Mouse (Mus musculus) embryonic stem cell, embryonic (primary cell): ENCODE data around the gene Car14.

Experiments
- CTCF ChIA-PET, 4 experiments: fragments of 300-600 bp in 2 of 4; fragments of 350-600 bp in 2 of 4; sonication (Branson Sonifier 250); formaldehyde crosslinking; loops; one replicate each; lab custom pipeline; 2022; ENCODE audit warnings: inconsistent platforms in 2 of 4; lab: Charles Lee
- POLR2A ChIA-PET, 4 experiments: fragments of 300-600 bp in 2 of 4; fragments of 350-600 bp in 2 of 4; sonication (Branson Sonifier 250); formaldehyde crosslinking; loops; one replicate each; lab custom pipeline; 2022; ENCODE audit warnings: antibody characterized with exemption in 4 of 4, inconsistent platforms in 1 of 4; lab: Charles Lee

Car14 gene

GRCm38 (mm10) chr3:95861216-95861615 lies 43.3 kb downstream of the Car14 start:
- ChIA-PET POLR2A (interaction anchor here in 1 of 4 experiments (0.6 to 2.6 kb wide), 3 partner anchors 11 to 176 kb away, joined by 3 to 11 read pairs (median 4); partner anchors contain the start of gene Mrps21), CTCF (no interaction called here)

GRCm38 (mm10) chr3:95860323-95860722 lies 44.2 kb downstream of the Car14 start:
- ChIA-PET CTCF (interaction anchor here (0.6 to 1.0 kb wide), 9 partner anchors 9 to 323 kb away, joined by 3 to 8 read pairs (median 3); no protein-coding TSS in a partner anchor), POLR2A (interaction anchor here in 2 of 4 experiments (0.9 to 1.2 kb wide), 2 partner anchors 44 to 90 kb away, joined by 3 to 4 read pairs; partner anchors contain the start of gene Car14 (in 1 of the 2))

- ChIA-PET POLR2A (interaction anchor here in 3 of 4 experiments (0.5 to 1.4 kb wide), 7 partner anchors 9 to 703 kb away, joined by 3 to 9 read pairs (median 3); partner anchors contain the start of genes Ciart (in 1 of the 3), Mrps21 (in 1 of the 3) and Otud7b (in 1 of the 3)), CTCF (interaction anchor here in 3 of 4 experiments (0.6 to 1.3 kb wide), 4 partner anchors 99 to 641 kb away, joined by 3 to 4 read pairs (median 4); partner anchors contain the start of genes Arnt (in 1 of the 3) and Gabpb2 (in 1 of the 3))
Observed at GRCm38 (mm10) chr3:95858278-95858677, 46.2 kb downstream of the Car14 start.

DNA sequence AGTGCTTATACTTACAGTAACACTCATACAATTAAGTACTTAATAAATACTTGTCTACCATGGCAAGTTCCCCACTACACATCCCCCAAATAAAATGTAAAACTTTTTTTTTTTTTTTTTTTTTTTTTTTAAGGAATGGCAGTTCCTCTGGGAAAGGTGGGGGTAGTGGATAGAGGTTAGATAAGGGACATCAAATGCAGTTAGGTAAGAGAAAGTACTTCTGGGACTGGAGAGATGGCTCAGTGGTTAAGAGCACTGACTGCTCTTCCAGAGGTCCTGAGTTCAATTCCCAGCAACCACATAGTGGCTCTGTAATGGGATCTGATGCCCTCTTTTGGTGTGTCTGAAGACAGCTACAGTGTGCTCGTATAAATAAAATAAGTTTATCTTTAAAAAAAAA lies 47.4 kb downstream of the Car14 start:
- POLR2A ChIA-PET = interaction anchor here in 3 of 4 experiments (0.6 to 3.9 kb wide), 12 partner anchors 8 to 255 kb away, joined by 3 to 25 read pairs (median 6); partner anchors contain the start of genes BC028528 (in 1 of the 3) and Rprd2 (in 1 of the 3)
- CTCF ChIA-PET = interaction anchor here in 3 of 4 experiments (0.7 kb wide), 3 partner anchors 236 to 617 kb away, joined by 3 to 4 read pairs (median 4); no protein-coding TSS in a partner anchor

- POLR2A ChIA-PET = interaction anchor here (0.6 to 3.9 kb wide), 71 partner anchors 9 to 574 kb away, joined by 3 to 25 read pairs (median 4); partner anchors contain the start of genes Mrps21 (in 4 of the 4), BC028528 (in 3 of the 4), Ciart (in 2 of the 4) and Rprd2 (in 2 of the 4)
- CTCF ChIA-PET = interaction anchor here (0.5 to 1.1 kb wide), 5 partner anchors 9 to 235 kb away, joined by 3 to 5 read pairs (median 4); partner anchors contain the start of gene BC028528 (in 1 of the 4)
Observed at GRCm38 (mm10) chr3:95856115-95856514, 48.4 kb downstream of the Car14 start.

DNA sequence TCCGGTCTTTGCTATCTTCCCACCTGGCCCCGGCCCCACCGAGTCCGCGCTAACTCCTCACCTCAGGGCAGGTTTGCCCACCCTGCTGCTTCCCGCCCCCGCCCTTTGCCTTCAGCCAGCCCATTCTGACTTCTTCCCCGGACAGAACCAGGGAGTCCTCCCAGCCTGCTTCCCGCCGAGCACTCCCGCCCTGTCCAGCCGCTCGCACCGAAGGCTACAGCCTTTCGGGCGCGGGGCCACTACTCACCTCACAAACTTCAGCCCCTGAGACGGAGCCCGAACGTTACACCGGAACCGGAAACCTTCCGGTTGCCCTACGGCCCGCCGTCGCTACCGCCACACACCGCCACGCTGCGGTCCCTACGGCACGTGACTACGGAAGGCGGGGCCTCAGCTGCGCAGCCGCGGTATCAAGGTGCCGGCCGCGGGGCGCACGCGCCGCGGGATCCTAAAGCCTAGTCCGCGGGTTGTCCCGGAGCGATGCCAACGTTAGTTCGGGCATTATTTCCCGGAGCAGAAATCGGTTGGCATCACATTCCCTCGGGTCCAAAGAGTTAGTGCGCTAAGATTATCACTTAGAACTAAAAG lies 48.9 kb downstream of the Car14 start, which contains the start of gene Prpf3:
TSS of gene Prpf3 (minus strand) at position 384 of the 588 bp plus-strand sequence.
- POLR2A ChIA-PET = interaction anchor here (0.6 to 3.9 kb wide), 69 partner anchors 9 to 573 kb away, joined by 3 to 25 read pairs (median 4); partner anchors contain the start of genes Mrps21 (in 4 of the 4), BC028528 (in 3 of the 4), Ciart (in 2 of the 4) and Rprd2 (in 2 of the 4)
- CTCF ChIA-PET = interaction anchor here in 3 of 4 experiments (0.5 to 1.1 kb wide), 5 partner anchors 9 to 115 kb away, joined by 3 to 5 read pairs (median 4); partner anchors contain the start of gene BC028528 (in 1 of the 3)

DNA sequence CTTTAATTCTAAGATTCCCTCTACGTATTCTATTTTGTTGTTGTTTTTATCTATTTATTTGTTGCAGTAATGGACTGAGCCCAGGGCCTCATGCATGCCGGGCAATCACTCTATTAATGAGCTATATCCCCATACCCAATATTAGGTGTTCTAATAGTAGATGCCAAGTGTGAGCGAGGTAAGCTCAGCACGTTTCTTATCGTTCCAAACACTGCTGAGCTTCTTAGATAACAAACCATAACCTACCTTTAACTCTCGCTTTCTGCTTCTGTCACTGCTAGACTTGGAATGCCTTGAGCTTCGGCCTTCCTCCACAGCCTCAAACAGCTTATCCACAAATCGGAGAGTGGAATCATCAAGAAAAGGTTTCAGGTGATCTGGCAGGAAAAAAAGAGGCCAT lies 53.2 kb downstream of the Car14 start:
- CTCF ChIA-PET = interaction anchor here in 2 of 4 experiments (0.6 to 0.8 kb wide), 3 partner anchors 9 to 419 kb away, joined by 3 read pairs; no protein-coding TSS in a partner anchor
- POLR2A ChIA-PET = interaction anchor here in 2 of 4 experiments (0.9 to 1.4 kb wide), 5 partner anchors 8 to 32 kb away, joined by 3 to 4 read pairs (median 3); no protein-coding TSS in a partner anchor

DNA sequence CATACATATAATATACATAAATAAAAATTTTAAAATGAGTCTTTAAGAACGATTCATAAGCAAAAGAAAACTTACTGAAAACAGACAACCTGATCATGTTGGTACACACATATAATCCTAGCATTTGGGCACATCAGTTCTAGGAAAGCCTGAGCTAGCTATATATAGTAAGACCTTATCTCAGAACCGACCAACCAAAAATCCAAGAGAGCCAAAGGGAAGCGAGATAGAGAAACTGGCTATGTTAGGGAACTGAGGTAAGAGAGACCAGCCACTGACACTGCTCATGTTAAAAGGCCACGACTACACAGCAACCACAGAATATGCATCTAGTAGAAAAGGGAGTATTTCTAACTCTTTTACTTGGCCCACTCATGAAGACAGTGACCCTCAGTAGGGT lies 53.9 kb downstream of the Car14 start:
- ChIA-PET POLR2A (interaction anchor here in 2 of 4 experiments (1.1 to 1.4 kb wide), 4 partner anchors 8 to 31 kb away, joined by 3 to 4 read pairs (median 3); no protein-coding TSS in a partner anchor), CTCF (no interaction called here)
